Mouse (Mus musculus) heart, embryonic 11.5 days (tissue): ENCODE results near the gene Olfr403. TPM values are rescaled to one million over a fixed set of nuclear protein-coding genes. Genes with fewer than 3 reads are reported as not detected.

Experiments used
- polyA plus RNA-seq: library from polyadenylated mRNA; unstranded; fragments of >200 nt; fragmentation: Nextera tagmentation; extraction: Ambion mirVana; gene quantifications from 2 replicates; pipeline ENCODE4 v1.2.1, GENCODE M21; 2014

The Olfr403 gene
- polyA plus RNA-seq, 1 experiment from 2014 or later: not detected

Other genes starting within 250 kb of the Olfr403 start
- not detected in 2 replicates for gene Olfr23, start 249.6 kb upstream of the Olfr403 start, polyA plus RNA-seq
- gene Olfr397, start 225.4 kb upstream of the Olfr403 start, polyA plus RNA-seq: not detected in 2 replicates
- not detected in 2 replicates for gene Olfr398, start 195.8 kb upstream of the Olfr403 start, polyA plus RNA-seq
- not detected in 2 replicates for gene Olfr139, start 129.7 kb upstream of the Olfr403 start, polyA plus RNA-seq
- gene Olfr399, start 129.6 kb upstream of the Olfr403 start, polyA plus RNA-seq: not detected in 2 replicates
- gene Zfp616, start 116.3 kb upstream of the Olfr403 start, polyA plus RNA-seq: not detected in 2 replicates
- not detected in 2 replicates for gene Olfr401, start 72.5 kb upstream of the Olfr403 start, polyA plus RNA-seq
- gene Olfr402, start 32.7 kb upstream of the Olfr403 start, polyA plus RNA-seq: not detected in 2 replicates
- gene Olfr43, start 25.1 kb downstream of the Olfr403 start, polyA plus RNA-seq: not detected in 2 replicates
- gene Olfr406, start 73.6 kb downstream of the Olfr403 start, polyA plus RNA-seq: not detected in 2 replicates
- gene Olfr59, start 97.5 kb downstream of the Olfr403 start, polyA plus RNA-seq: not detected in 2 replicates
- gene Olfr410, start 151.8 kb downstream of the Olfr403 start, polyA plus RNA-seq: not detected in 2 replicates
- not detected in 2 replicates for gene Olfr411, start 166.4 kb downstream of the Olfr403 start, polyA plus RNA-seq
- gene Olfr412, start 175.8 kb downstream of the Olfr403 start, polyA plus RNA-seq: not detected in 2 replicates